Mouse (Mus musculus): ENCODE measurements around the gene Appl2.

GRCm38 (mm10) chr10:83634461-83634860 lies 14.1 kb downstream of the Appl2 start:
- no peak for TF ChIP-seq GATA1 (IDR thresholded peaks at IDR 0.05; ENCODE audit: borderline replicate concordance, low read length)
- no peak for TF ChIP-seq CTCF (IDR thresholded peaks at IDR 0.05; ENCODE audit: low read depth, low read length)
- TF ChIP-seq TAL1 (conservative IDR thresholded peaks at IDR 0.05; ENCODE audit: low read depth, low read length) = no peak
